Mouse (Mus musculus) forelimb bud, embryonic 11.5 days (tissue): ENCODE measurements around the gene Birc3.
"Not testable (repeated sequence)": the region's sequence is repeated elsewhere in the genome, so short reads cannot be mapped to it uniquely, and the experiment has no call there.

ENCODE experiments used
- DNase-seq: peaks from one replicate; pipeline ENCODE4 v3.0.0-alpha.2; 2012; ENCODE audit warnings: low read depth, low spot score

Gene Birc3

DNA sequence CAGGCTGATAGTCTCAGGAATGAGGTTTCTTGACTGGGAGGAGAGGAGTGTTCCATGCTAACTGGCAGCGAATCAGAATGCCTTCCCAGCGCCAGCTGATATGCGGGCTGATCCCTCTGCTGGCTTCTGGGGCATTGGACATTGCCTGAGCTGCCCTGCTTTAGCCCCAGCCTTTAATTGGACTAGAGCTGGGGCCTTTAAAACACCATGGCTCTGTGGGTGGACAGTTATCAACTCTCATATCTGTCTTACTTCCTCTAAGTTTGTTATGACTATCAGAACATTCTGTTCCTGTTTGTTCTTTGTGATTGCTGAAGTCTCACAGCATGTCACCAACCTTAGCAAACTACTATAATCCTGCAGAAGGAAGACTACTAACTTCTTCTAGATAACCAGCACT lies 5.0 kb downstream of the Birc3 start:
- no peak for DNase-seq

DNA sequence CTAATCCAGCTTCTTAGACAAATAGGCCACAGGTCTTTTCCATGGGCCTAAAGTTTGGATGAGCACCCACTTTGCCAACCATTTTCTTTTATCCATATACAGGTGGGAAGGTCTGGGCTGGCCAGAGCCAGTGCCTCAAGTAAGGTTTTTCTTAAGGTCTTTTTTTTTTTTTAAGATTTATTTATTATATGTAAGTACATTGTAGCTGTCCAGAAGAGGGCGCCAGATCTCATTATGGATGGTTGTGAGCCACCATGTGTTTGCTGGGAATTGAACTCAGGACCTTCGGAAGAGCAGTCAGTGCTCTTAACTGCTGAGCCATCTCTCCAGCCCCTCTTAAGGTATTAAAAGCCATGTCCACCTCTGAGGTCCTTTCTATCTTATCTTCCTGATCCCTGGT lies 6.0 kb downstream of the Birc3 start:
- not testable (repeated sequence) for DNase-seq

DNA sequence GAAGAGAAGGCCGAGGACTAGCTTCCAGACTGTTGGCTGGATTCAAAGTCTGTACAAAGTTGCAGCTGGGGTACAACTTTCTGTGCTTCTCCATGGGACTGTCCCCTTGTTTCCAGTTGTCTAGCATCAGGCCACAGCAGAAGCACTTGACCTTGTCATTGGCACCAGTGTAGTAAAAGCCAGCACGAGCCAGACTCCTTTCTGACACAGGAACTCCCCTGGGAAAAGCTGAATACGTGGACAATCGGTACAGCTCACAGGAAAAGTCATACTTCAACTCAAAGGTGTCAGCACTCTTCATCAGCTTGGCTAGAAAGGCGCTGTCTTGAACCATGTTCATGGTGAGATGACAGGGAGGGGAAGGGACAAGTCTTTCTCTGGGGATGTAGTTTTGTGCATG lies 12.0 kb downstream of the Birc3 start:
- no peak for DNase-seq

- DNase-seq: no peak
Observed at GRCm38 (mm10) chr9:7855912-7856311, 17.1 kb downstream of the Birc3 start.

GRCm38 (mm10) chr9:7855374-7855773 lies 17.6 kb downstream of the Birc3 start:
- DNase-seq: no peak

DNA sequence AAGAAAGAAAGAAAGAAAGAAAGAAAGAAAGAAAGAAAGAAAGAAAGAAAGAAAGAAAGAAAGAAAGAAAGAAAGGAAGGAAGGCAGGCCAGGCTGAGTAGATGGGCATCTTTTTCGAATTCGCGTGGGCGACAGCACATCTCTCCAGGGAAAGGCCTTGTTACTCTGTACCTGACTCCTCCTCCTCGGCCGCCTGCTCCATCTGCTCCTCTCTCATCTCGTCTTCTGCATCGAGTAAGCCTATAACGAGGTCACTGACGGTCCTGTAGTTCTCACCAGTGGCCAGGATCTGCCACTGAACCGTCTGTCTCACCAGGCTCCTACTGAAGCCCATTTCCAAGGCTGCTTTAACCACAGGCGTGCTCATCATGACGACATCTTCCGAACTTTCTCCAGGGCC lies 18.8 kb downstream of the Birc3 start:
- DNase-seq: not testable (repeated sequence)

- no peak for DNase-seq
Observed at GRCm38 (mm10) chr9:7852346-7853230, 20.4 kb downstream of the Birc3 start.

- no peak for DNase-seq
Observed at GRCm38 (mm10) chr9:7851841-7852240, 21.1 kb downstream of the Birc3 start.

DNA sequence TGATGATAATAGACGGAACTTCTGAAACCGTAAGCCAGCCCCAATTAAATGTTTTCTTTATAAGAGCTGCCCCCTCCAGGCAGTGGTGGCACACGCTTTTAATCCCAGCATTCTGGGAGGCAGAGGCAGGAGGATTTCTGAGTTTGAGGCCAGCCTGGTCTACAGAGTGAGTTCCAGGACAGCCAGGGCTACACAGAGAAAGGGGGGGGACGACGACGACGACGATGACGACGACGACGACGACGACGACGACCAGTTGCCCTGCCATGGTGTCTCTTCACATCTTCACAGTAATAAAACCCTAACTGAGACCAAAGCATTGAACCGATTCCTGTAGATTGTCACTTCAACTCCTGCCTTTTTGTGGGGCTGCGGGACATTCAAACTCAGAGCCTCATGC lies 24.8 kb downstream of the Birc3 start:
- no peak for DNase-seq

GRCm38 (mm10) chr9:7846667-7847199 lies 26.3 kb downstream of the Birc3 start:
- DNase-seq: no peak

DNA sequence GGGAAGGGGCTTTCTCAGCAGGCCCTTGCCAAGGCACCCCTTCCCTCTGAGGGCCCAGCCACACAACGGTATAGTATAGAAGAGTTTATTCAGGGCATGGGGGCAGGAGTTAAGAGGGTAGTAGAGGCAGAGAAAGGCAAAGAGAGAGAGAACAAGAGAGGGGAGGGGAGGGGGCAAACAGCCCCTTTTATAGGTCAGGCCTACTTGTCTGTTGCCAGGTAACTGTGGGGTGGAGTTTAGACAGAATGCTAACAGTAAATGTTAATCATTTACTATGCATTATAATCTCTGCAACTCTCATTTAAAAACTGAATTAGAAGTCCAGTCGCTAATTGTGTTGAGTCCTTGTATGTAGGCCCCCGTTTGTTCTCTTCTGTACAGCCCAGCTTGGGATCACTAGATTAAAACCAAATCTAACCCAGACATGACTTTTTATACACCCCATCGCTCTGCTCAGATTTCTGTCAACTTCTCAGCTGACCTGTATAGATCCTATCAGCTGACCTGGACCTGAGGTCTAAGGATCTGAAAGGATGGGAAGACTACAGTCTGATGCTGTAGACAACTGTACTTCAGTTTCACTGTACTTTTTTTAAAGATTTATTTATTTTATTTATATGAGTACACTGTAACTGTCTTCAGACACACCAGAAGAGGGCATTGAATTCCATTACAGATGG lies 27.6 kb downstream of the Birc3 start:
- no peak for DNase-seq

GRCm38 (mm10) chr9:7841221-7841620 lies 31.8 kb downstream of the Birc3 start:
- no peak for DNase-seq

GRCm38 (mm10) chr9:7837806-7838440 lies 35.1 kb downstream of the Birc3 start:
- DNase-seq: peak; percentile 39

- peak; percentile 98 for DNase-seq
Observed at GRCm38 (mm10) chr9:7836905-7837805, 35.8 kb downstream of the Birc3 start, which contains the start of gene Birc2. TSS of gene Birc2 (minus strand) at chr9:7837064.

DNA sequence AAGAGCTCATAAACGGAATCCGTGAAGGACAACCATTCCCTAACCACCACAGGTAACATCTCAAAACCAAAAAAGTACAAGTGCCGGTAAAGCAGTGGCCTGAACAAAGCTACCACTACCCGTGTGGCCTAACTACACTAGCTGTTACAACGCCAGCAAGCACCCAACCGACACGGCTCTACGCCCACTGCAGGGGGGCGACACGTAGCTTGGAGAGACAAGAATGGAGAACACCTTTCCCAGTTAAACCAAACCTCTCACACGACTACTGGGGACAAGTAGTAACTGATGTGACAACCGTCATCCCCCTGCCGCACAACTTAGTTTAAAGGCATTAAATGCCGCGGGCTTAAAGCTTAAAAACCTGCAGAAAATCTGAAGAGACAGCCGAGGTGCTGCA lies 36.7 kb downstream of the Birc3 start:
- peak; percentile 39 for DNase-seq

DNA sequence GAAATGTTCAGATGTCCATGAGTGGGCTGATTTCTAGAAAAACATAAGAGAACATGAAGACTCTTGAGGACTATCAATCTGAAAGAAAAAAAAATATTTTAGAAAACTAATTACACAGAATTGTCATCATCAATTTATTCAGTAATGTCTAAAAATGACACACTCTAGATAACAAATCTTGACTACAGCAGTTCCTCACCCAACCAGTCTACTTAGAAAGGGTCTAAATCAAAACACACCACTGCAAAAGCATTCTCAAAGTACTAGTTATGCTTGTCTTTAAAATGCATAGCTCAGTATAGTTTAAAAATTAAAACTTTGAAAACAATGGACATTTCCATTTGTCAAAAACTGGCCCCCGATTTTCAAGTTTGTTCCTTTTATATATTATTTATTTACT lies 37.7 kb downstream of the Birc3 start:
- DNase-seq: no peak

DNA sequence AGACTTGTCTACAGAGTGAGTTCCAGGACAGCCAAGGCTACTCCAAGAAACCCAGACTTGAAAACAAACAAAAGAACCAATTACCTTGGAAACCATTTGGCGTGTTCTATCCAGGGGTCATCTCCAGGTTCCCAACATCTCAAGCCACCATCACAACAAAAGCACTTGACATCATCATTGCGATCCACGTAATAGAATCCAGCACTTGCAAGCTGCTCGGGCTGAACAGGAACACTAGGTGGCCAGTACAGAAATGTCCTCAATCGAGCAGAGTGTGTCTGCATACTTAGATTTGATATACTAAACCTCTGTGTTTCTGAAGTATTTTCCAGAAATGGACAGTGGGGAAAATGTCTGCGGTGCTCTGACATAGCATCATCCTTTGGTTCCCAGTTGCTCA lies 39.6 kb downstream of the Birc3 start:
- no peak for DNase-seq

- DNase-seq: no peak
Observed at GRCm38 (mm10) chr9:7829531-7830528, 43.2 kb downstream of the Birc3 start.

DNA sequence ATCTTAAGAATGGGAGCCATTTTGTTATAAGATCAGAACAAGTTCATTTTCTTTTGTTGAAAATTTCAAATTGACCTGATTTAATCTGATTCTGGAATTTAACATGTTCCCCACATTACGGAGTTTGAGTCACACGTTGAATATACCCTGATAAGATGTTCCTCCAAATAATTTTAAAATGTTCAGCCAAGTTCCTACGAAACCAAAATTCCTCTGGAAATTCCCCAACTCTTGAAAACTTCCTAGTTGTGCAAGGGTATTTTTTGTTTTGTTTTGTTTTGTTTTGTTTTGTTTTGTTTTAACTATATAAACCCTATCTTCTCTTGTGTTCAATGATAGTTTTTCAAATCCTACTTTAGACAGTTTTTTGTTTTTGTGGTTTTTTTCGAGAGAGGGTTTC lies 44.3 kb downstream of the Birc3 start:
- no peak for DNase-seq

DNA sequence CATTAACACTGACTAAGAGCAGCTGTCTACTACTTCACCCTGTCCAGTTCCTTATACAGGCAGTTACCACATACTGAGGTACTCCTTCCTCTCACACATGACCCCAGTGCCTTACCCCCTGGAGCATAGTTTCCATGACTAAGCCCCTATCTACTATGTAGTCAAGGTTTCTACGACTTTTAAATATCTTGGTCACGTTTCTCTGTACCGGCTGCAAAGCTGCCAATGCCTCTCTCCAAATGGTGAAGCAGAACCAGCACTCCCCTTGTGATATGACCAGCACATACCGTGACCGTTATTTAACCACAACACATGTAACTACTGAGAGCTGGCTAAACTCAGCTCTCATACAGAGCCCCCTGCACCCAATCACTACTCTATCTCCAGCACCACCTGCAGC lies 48.1 kb downstream of the Birc3 start:
- DNase-seq: no peak
